Mouse (Mus musculus): ENCODE results near the gene Lcn12.

Lcn12 gene

GRCm38 (mm10) chr2:25496462-25496861 is 2.8 kb upstream of the Lcn12 start:
- no peak for DNase-seq

GRCm38 (mm10) chr2:25492988-25493387 is 723 bp downstream of the Lcn12 start:
- no peak for DNase-seq

- DNase-seq: no peak
These were observed 5.0 kb downstream of the Lcn12 start for GRCm38 (mm10) chr2:25488671-25489068.

GRCm38 (mm10) chr2:25487965-25488670 is 5.6 kb downstream of the Lcn12 start:
- no peak for DNase-seq

GRCm38 (mm10) chr2:25484901-25485647 is 8.6 kb downstream of the Lcn12 start:
- DNase-seq: peak; percentile 31 to 61

GRCm38 (mm10) chr2:25482969-25483368 is 10.7 kb downstream of the Lcn12 start:
- DNase-seq: peak; percentile 66 to 71

GRCm38 (mm10) chr2:25480541-25480940 is 13.2 kb downstream of the Lcn12 start:
- DNase-seq: no peak

- no peak for DNase-seq
These were observed 14.0 kb downstream of the Lcn12 start for GRCm38 (mm10) chr2:25479551-25480311.

- no peak for DNase-seq
These were observed 15.6 kb downstream of the Lcn12 start for GRCm38 (mm10) chr2:25477967-25478675.

GRCm38 (mm10) chr2:25477541-25477940 is 16.2 kb downstream of the Lcn12 start:
- no peak for DNase-seq

GRCm38 (mm10) chr2:25472550-25472949 is 21.2 kb downstream of the Lcn12 start:
- no peak for DNase-seq

- DNase-seq: no peak
These were observed 23.7 kb downstream of the Lcn12 start, which contains the start of gene Ptgds for GRCm38 (mm10) chr2:25469969-25470368. Gene Ptgds (minus strand): TSS chr2:25470046.

- no peak for DNase-seq
These were observed 24.5 kb downstream of the Lcn12 start for GRCm38 (mm10) chr2:25468962-25469915.

- DNase-seq: no peak
These were observed 26.0 kb downstream of the Lcn12 start for GRCm38 (mm10) chr2:25467606-25468303.

GRCm38 (mm10) chr2:25465816-25466635 is 27.7 kb downstream of the Lcn12 start:
- DNase-seq: peak; percentile 76 to 86

- no peak for DNase-seq
These were observed 28.5 kb downstream of the Lcn12 start for GRCm38 (mm10) chr2:25465256-25465655.

GRCm38 (mm10) chr2:25463630-25464029 is 30.1 kb downstream of the Lcn12 start:
- DNase-seq: no peak

- DNase-seq: no peak
These were observed 32.3 kb downstream of the Lcn12 start for GRCm38 (mm10) chr2:25461407-25461806.

- peak; percentile 93 to 96 for DNase-seq
These were observed 33.0 kb downstream of the Lcn12 start, which contains the start of gene Paxx for GRCm38 (mm10) chr2:25460551-25461309. Gene Paxx (minus strand): TSS chr2:25461094.

Data from thymus, postnatal 36 days (tissue).